Mouse (Mus musculus): ENCODE data around the gene Paqr9. TPM values are rescaled to one million over a fixed set of nuclear protein-coding genes. Genes with fewer than 3 reads are reported as not detected.

The Paqr9 gene
- polyA plus RNA-seq (2015; fragmentation: Nextera tagmentation; extraction: Ambion mirVana), result 0.06 TPM in 1 of 2 replicates, not detected in the other

DNA sequence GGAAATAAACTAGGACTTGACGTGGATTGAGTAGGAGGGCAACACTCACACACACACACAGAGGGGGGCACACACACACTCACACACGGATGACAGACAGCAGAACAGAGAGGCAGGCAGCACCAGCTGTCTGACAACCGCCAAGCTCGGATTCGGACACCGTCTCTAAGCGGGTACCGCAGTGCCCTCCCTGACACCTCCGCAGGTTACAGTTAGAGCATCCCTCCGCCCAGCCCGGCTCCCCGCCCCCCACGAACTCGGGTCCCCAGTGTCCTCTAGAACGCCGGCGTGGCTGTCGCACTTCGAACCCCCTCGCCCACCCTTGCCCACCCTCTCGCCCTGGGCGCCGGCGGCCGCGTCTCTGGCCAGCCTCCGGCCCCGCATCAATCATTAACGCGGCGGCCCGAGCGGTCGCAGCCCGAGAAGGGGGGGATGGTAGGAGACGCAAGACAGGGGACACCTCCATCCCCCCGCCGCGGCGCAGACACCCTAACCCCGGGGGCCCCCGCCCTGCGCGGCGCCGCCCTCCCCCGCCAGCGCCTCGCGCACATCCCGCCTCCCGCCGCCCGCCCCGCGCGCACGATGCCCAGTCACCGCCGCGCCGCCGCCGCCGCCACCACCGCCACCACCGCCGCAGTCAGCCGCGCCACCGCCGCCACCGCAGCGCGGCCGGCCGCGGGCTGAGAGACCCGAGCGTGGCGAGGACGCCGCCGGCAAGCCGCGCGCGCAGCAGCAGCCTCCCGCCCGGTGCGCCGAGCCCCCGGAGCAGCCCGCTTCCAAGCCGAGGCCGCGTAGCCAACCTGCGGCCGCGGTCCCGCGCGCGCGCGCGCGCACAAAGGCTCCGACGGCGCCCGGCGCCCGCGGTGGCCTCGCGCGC lies at the start of gene Paqr9:
TSS of gene Paqr9 (plus strand) at position 599 of the 877 bp plus-strand sequence.

GRCm38 (mm10) chr9:95511472-95512330 lies 47.8 kb upstream of the Paqr9 start, which contains the start of gene U2surp:
TSS of gene U2surp (minus strand) at chr9:95511996.

Other genes with a start within 250 kb of the Paqr9 start
- gene Chst2, start 152.9 kb upstream of the Paqr9 start, polyA plus RNA-seq (2015; fragmentation: Nextera tagmentation; extraction: Ambion mirVana), result 2.3 and 2.9 TPM in 2 replicates
- 55.7 and 67.9 TPM in 2 replicates for gene U2surp, start 47.7 kb upstream of the Paqr9 start, polyA plus RNA-seq (2015; fragmentation: Nextera tagmentation; extraction: Ambion mirVana)
- 1.6 and 2.2 TPM in 2 replicates for gene Pcolce2, start 77.9 kb downstream of the Paqr9 start, polyA plus RNA-seq (2015; fragmentation: Nextera tagmentation; extraction: Ambion mirVana)
- gene Trpc1, start 190.7 kb downstream of the Paqr9 start, polyA plus RNA-seq (2015; fragmentation: Nextera tagmentation; extraction: Ambion mirVana), result 1.8 TPM in 2 replicates